ENCODE assay signal across 9 mouse cellular contexts in the genomic region with DNA sequence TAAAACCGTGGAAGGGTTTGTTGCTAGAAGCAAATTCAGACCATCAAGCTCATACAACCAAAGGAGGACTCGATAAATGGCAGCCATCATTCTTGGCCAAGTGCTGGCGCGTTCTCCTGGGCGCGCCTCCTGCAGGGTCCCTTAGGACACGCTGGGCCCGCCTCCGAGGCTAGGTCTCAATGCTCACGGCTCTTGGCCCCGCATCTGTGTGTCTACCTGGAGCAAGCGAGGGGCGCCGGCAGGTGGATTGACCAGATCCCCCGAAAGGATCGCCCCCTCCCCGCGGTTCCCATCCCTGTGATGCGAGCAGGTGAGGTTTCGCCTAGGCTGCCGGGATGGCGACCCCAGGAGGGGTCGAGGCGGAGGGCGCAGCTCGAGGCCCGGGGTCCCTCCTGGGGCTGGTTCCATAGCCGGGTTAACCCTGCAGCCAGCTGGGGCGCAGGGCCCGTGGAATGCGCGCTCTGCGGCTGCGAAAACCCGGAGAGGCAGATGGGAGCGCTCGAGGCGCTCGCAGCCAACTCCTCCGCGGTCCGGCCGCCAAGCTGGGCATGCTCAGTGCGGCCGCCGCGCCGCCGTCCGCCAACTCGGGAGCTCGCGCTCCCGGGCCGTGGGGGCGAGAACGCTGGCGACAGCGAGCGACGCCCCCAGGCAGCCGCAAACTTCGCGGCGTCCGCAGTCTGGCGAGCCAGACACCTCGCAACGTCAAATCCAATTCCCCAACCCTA. TPM values are rescaled to one million over a fixed set of nuclear protein-coding genes. Genes with fewer than 3 reads are reported as not detected.
DNase-seq lines count a peak whose midpoint lies in the region; ATAC-seq lines count a peak whose summit lies in the region.
"Had no signal": no experiment of that assay in that cellular context is flagged by ENCODE, and none has a peak within 500 bp of the region (broad histone marks: within the 10 kb centered on the region; RNA-seq: fewer than 3 reads in every experiment).

A gene (plus strand): TSS at position 555 of the 725 bp plus-strand sequence.

- peak within 1 kb of the TSS; percentile 70 for H3K9ac ChIP-seq in embryonic facial prominence, embryonic 11.5 days (replicated peaks; ENCODE audit: low read length)
- H3K9ac ChIP-seq in kidney, embryonic 15.5 days, result peak within 1 kb of the TSS; percentile 70
- H3K9ac ChIP-seq in limb, embryonic 13.5 days, result peak within 1 kb of the TSS; percentile 76
- H3K9ac ChIP-seq in midbrain, embryonic 16.5 days (ENCODE audit: low read depth, low read length), result peak within 1 kb of the TSS; percentile 92

- ATAC-seq in megakaryocyte, adult 5-6 weeks (ENCODE audit: poor library complexity, severe bottlenecking), result no peak; the same call in 1 of the 2 replicates
- peak; percentile 76 for ATAC-seq in embryonic facial prominence, embryonic 11.5 days (replicated peaks; ENCODE audit: insufficient number of reproducible peaks, low FRiP score, low TSS enrichment, low read depth)
- ATAC-seq in kidney, embryonic 15.5 days (replicated peaks; ENCODE audit: low FRiP score), result peak; percentile 75
- peak; percentile 59 for ATAC-seq in limb, embryonic 13.5 days (ENCODE audit: low FRiP score, low read depth)
- peak; percentile 78 for ATAC-seq in midbrain, embryonic 16.5 days

- H3K4me3 ChIP-seq in megakaryocyte, embryonic 14.5 days (replicated peaks), result peak within 1 kb of the TSS; percentile 97
- peak within 1 kb of the TSS; percentile 73 for H3K4me3 ChIP-seq in embryonic facial prominence, embryonic 11.5 days (ENCODE audit: low read depth, low read length)
- peak within 1 kb of the TSS; percentile 87 for H3K4me3 ChIP-seq in heart, embryonic 10.5 days
- peak within 1 kb of the TSS; percentile 72 for H3K4me3 ChIP-seq in kidney, embryonic 15.5 days (replicated peaks)
- peak within 1 kb of the TSS; percentile 80 for H3K4me3 ChIP-seq in limb, embryonic 13.5 days
- H3K4me3 ChIP-seq in midbrain, embryonic 16.5 days (ENCODE audit: low read depth, low read length), result peak within 1 kb of the TSS; percentile 93
- H3K4me3 ChIP-seq: myocyte had no signal

- peak within 1 kb of the TSS; percentile 88 for H3K27ac ChIP-seq in embryonic facial prominence, embryonic 11.5 days (replicated peaks; ENCODE audit: low read depth, low read length)
- H3K27ac ChIP-seq in heart, embryonic 10.5 days, result peak within 1 kb of the TSS; percentile 96
- H3K27ac ChIP-seq in kidney, embryonic 15.5 days, result peak within 1 kb of the TSS; percentile 97
- H3K27ac ChIP-seq in limb, embryonic 13.5 days, result peak within 1 kb of the TSS; percentile 90
- peak within 1 kb of the TSS; percentile 97 for H3K27ac ChIP-seq in midbrain, embryonic 16.5 days (ENCODE audit: low read length)

- peaks cover 62% of the 10 kb centered on the region for H3K4me1 ChIP-seq in megakaryocyte, embryonic 14.5 days
- H3K4me1 ChIP-seq in embryonic facial prominence, embryonic 11.5 days (ENCODE audit: control insufficient read depth, insufficient read depth, low read length), result peaks cover 2% of the 10 kb centered on the region; the same call in 1 of the 2 replicates
- H3K4me1 ChIP-seq in heart, embryonic 10.5 days, result peaks cover 29% of the 10 kb centered on the region
- peaks cover 18% of the 10 kb centered on the region for H3K4me1 ChIP-seq in kidney, embryonic 15.5 days
- H3K4me1 ChIP-seq in limb, embryonic 13.5 days, result peaks cover 13% of the 10 kb centered on the region
- peaks cover 12% of the 10 kb centered on the region for H3K4me1 ChIP-seq in midbrain, embryonic 16.5 days (ENCODE audit: control insufficient read depth, insufficient read depth, low read length)

- peak within 1 kb of the TSS; percentile 97 for H3K4me2 ChIP-seq in embryonic facial prominence, embryonic 11.5 days (ENCODE audit: low read depth, low read length)
- peak within 1 kb of the TSS; percentile 98 for H3K4me2 ChIP-seq in kidney, embryonic 15.5 days
- H3K4me2 ChIP-seq in limb, embryonic 13.5 days (replicated peaks), result peak within 1 kb of the TSS; percentile 91
- H3K4me2 ChIP-seq in midbrain, embryonic 16.5 days (ENCODE audit: low read length), result peak within 1 kb of the TSS; percentile 76

- 0 out of 2 replicates have a peak, but pooled peaks cover 1% of the 10 kb centered on the region for H3K9me3 ChIP-seq in megakaryocyte, embryonic 14.5 days
- no peaks in the 10 kb centered on the region for H3K9me3 ChIP-seq in embryonic facial prominence, embryonic 11.5 days (replicated peaks; ENCODE audit: control insufficient read depth, low read length)
- no peaks in the 10 kb centered on the region for H3K9me3 ChIP-seq in heart, embryonic 10.5 days
- H3K9me3 ChIP-seq in kidney, embryonic 15.5 days (replicated peaks), result no peaks in the 10 kb centered on the region
- H3K9me3 ChIP-seq in limb, embryonic 13.5 days, result no peaks in the 10 kb centered on the region
- H3K9me3 ChIP-seq in midbrain, embryonic 16.5 days (replicated peaks; ENCODE audit: control insufficient read depth, low read length, poor library complexity, severe bottlenecking), result no peaks in the 10 kb centered on the region

- no peaks in the 10 kb centered on the region for H3K27me3 ChIP-seq in megakaryocyte, embryonic 14.5 days (replicated peaks)
- H3K27me3 ChIP-seq in embryonic facial prominence, embryonic 11.5 days (ENCODE audit: control insufficient read depth, insufficient read depth, low read length), result 0 out of 2 replicates have a peak, but pooled peaks cover 4% of the 10 kb centered on the region
- H3K27me3 ChIP-seq in heart, embryonic 10.5 days (ENCODE audit: insufficient read depth, poor library complexity, severe bottlenecking), result no peaks in the 10 kb centered on the region
- peaks cover 18% of the 10 kb centered on the region for H3K27me3 ChIP-seq in kidney, embryonic 15.5 days
- H3K27me3 ChIP-seq in limb, embryonic 13.5 days, result peaks cover 33% of the 10 kb centered on the region
- no peaks in the 10 kb centered on the region for H3K27me3 ChIP-seq in midbrain, embryonic 16.5 days (ENCODE audit: control insufficient read depth, insufficient read depth, low read depth, low read length)

- under 1% methylated on average over 68 of the region's 69 CpGs for WGBS in embryonic facial prominence, embryonic 11.5 days
- 1% methylated on average over 69 of the region's 69 CpGs for WGBS in heart, embryonic 10.5 days
- WGBS in kidney, embryonic 15.5 days, result under 1% methylated on average over 69 of the region's 69 CpGs
- WGBS in limb, embryonic 13.5 days, result under 1% methylated on average over 69 of the region's 69 CpGs
- WGBS in midbrain, embryonic 16.5 days, result under 1% methylated on average over 69 of the region's 69 CpGs

- peak; percentile 77 for DNase-seq in embryonic facial prominence, embryonic 11.5 days (ENCODE audit: low spot score)
- DNase-seq in heart, embryonic 10.5 days (ENCODE audit: low spot score), result peak; percentile 81
- peak; percentile 77 for DNase-seq in testis, postnatal 10 days (ENCODE audit: low spot score)

- peaks cover 26% of the 10 kb centered on the region for H3K36me3 ChIP-seq in megakaryocyte, embryonic 14.5 days (replicated peaks; ENCODE audit: low read length)
- no peaks in the 10 kb centered on the region for H3K36me3 ChIP-seq in embryonic facial prominence, embryonic 11.5 days (replicated peaks; ENCODE audit: control insufficient read depth, insufficient read depth, low read depth, low read length)
- no peaks in the 10 kb centered on the region for H3K36me3 ChIP-seq in heart, embryonic 10.5 days
- no peaks in the 10 kb centered on the region for H3K36me3 ChIP-seq in kidney, embryonic 15.5 days
- H3K36me3 ChIP-seq in limb, embryonic 13.5 days, result no peaks in the 10 kb centered on the region
- H3K36me3 ChIP-seq in midbrain, embryonic 16.5 days (ENCODE audit: control insufficient read depth, insufficient read depth, low read length), result no peaks in the 10 kb centered on the region

RNA-seq across cellular contexts. Expression of the gene that starts here (rescaled TPM):
- polyA plus RNA-seq in megakaryocyte, embryonic 14.5 days (2012; ENCODE audit: insufficient read depth, low replicate concordance), result 12.6 and 12.7 TPM in 2 replicates
- total RNA-seq in megakaryocyte, adult 5-6 weeks (2015), result 0.20 and 0.25 TPM in 2 replicates
- 0.29 and 0.45 TPM in 2 replicates for total RNA-seq in megakaryocyte, adult 5-6 weeks (2017)
- 2.2 and 2.7 TPM in 2 replicates for polyA plus RNA-seq in embryonic facial prominence, embryonic 11.5 days (2014; fragmentation: Nextera tagmentation; extraction: Ambion mirVana)
- polyA plus RNA-seq in heart, embryonic 10.5 days (2016; fragmentation: Nextera tagmentation; extraction: Ambion mirVana), result 4.3 and 4.5 TPM in 2 replicates
- 2.4 and 2.5 TPM in 2 replicates for polyA plus RNA-seq in kidney, embryonic 15.5 days (2015; fragmentation: Nextera tagmentation; extraction: Ambion mirVana)
- 1.8 and 1.9 TPM in 2 replicates for polyA plus RNA-seq in limb, embryonic 13.5 days (2015; fragmentation: Nextera tagmentation; extraction: Ambion mirVana)
- 4.5 and 4.6 TPM in 2 replicates for polyA plus RNA-seq in midbrain, embryonic 16.5 days (2015; fragmentation: Nextera tagmentation; extraction: Ambion mirVana)
